Mouse (Mus musculus) ovary, postnatal 14 days (tissue): ENCODE measurements around the gene Epas1.

Experiments
- DNase-seq: peaks from one replicate; pipeline ENCODE4 v3.0.0; 2022; ENCODE audit warnings: low spot score

Gene Epas1

GRCm38 (mm10) chr17:86788316-86788715 is 34.8 kb downstream of the Epas1 start:
- no peak for DNase-seq

GRCm38 (mm10) chr17:86791925-86792324 is 38.4 kb downstream of the Epas1 start:
- DNase-seq, result no peak

- DNase-seq, result no peak
These were observed 42.3 kb downstream of the Epas1 start for GRCm38 (mm10) chr17:86795773-86796172.

GRCm38 (mm10) chr17:86797031-86797430 is 43.5 kb downstream of the Epas1 start:
- no peak for DNase-seq

GRCm38 (mm10) chr17:86798460-86798859 is 45.0 kb downstream of the Epas1 start:
- DNase-seq, result no peak

GRCm38 (mm10) chr17:86798951-86799350 is 45.5 kb downstream of the Epas1 start:
- no peak for DNase-seq

GRCm38 (mm10) chr17:86800535-86800934 is 47.0 kb downstream of the Epas1 start:
- no peak for DNase-seq

- DNase-seq, result no peak
These were observed 47.8 kb downstream of the Epas1 start for GRCm38 (mm10) chr17:86801213-86801815.

GRCm38 (mm10) chr17:86801876-86802275 is 48.4 kb downstream of the Epas1 start:
- no peak for DNase-seq

GRCm38 (mm10) chr17:86802351-86802985 is 49.0 kb downstream of the Epas1 start:
- DNase-seq, result no peak

GRCm38 (mm10) chr17:86803147-86803546 is 49.6 kb downstream of the Epas1 start:
- DNase-seq, result no peak

- DNase-seq, result no peak
These were observed 50.2 kb downstream of the Epas1 start for GRCm38 (mm10) chr17:86803653-86804052.

GRCm38 (mm10) chr17:86812029-86812428 is 58.5 kb downstream of the Epas1 start:
- no peak for DNase-seq

GRCm38 (mm10) chr17:86814320-86814719 is 60.8 kb downstream of the Epas1 start:
- DNase-seq, result no peak

GRCm38 (mm10) chr17:86815016-86815865 is 61.7 kb downstream of the Epas1 start:
- DNase-seq, result no peak

GRCm38 (mm10) chr17:86822017-86822737 is 68.7 kb downstream of the Epas1 start:
- DNase-seq, result no peak

- DNase-seq, result no peak
These were observed 71.1 kb downstream of the Epas1 start for GRCm38 (mm10) chr17:86824502-86825162.

- DNase-seq, result no peak
These were observed 71.8 kb downstream of the Epas1 start for GRCm38 (mm10) chr17:86825163-86825902.

GRCm38 (mm10) chr17:86826376-86826775 is 72.9 kb downstream of the Epas1 start:
- DNase-seq, result no peak

- DNase-seq, result no peak
These were observed 74.1 kb downstream of the Epas1 start for GRCm38 (mm10) chr17:86827391-86828165.
